Comparison of ENCODE assay signal across 24 mouse cellular contexts in genomic region chr12:108110674-108111073, GRCm38 (mm10).
"Had no signal": no experiment of that assay in that cellular context is flagged by ENCODE, and none has a peak within 500 bp of the region (broad histone marks: within the 10 kb centered on the region; RNA-seq: fewer than 3 reads in every experiment).

No protein-coding gene starts in this region.

- H3K4me2 ChIP-seq: heart, embryonic 11.5 days; heart, embryonic 13.5 days; heart, embryonic 15.5 days; hindbrain, embryonic 13.5 days; hindbrain, embryonic 15.5 days; limb, embryonic 13.5 days; limb, embryonic 15.5 days; liver, embryonic 12.5 days had no signal

- H3K27me3 ChIP-seq: heart, embryonic 13.5 days; heart, embryonic 15.5 days; hindbrain, embryonic 13.5 days; hindbrain, embryonic 15.5 days; limb, embryonic 13.5 days; limb, embryonic 15.5 days; liver, embryonic 12.5 days had no signal

- H3K27ac ChIP-seq: gastrocnemius, adult 2 months; heart, adult 2 months; heart, embryonic 13.5 days; heart, embryonic 15.5 days; hindbrain, embryonic 13.5 days; hindbrain, embryonic 15.5 days; hindbrain, postnatal 0 days; kidney, postnatal 0 days; limb, embryonic 13.5 days; limb, embryonic 15.5 days; liver, embryonic 12.5 days; liver, embryonic 14.5 days had no signal

- H3K9ac ChIP-seq: heart, embryonic 13.5 days; heart, embryonic 15.5 days; hindbrain, embryonic 13.5 days; hindbrain, embryonic 15.5 days; limb, embryonic 13.5 days; limb, embryonic 15.5 days; liver, embryonic 12.5 days; liver, embryonic 14.5 days had no signal

- H3K9me3 ChIP-seq: heart, embryonic 13.5 days; heart, embryonic 15.5 days; hindbrain, embryonic 13.5 days; hindbrain, embryonic 15.5 days; limb, embryonic 13.5 days; limb, embryonic 15.5 days; liver, embryonic 12.5 days had no signal

- DNase-seq: gastrocnemius, adult 2 months; gastrocnemius, postnatal 10 days; gastrocnemius, postnatal 25 days; heart, adult 2 months; heart, postnatal 4 days; kidney, adult 11 months; kidney, adult 2 months; kidney, adult 9 months; kidney, postnatal 25 days; layer of hippocampus, adult 9-11 months; layer of hippocampus, postnatal 36 days; left cerebral cortex, postnatal 4 days had no signal

- H3K4me1 ChIP-seq: heart, embryonic 15.5 days; hindbrain, embryonic 13.5 days; hindbrain, embryonic 15.5 days; limb, embryonic 13.5 days; limb, embryonic 15.5 days; liver, embryonic 12.5 days had no signal

- H3K36me3 ChIP-seq: hindbrain, embryonic 15.5 days had no signal

- H3K4me3 ChIP-seq: gastrocnemius, adult 2 months; heart, adult 2 months; heart, embryonic 13.5 days; heart, embryonic 15.5 days; hindbrain, embryonic 13.5 days; hindbrain, embryonic 15.5 days; limb, embryonic 13.5 days; limb, embryonic 15.5 days; liver, embryonic 12.5 days had no signal

- ATAC-seq: forebrain, embryonic 16.5 days; hindbrain, postnatal 0 days; liver, embryonic 12.5 days had no signal
